Comparison of ENCODE assay signal across 17 mouse cellular contexts in the genomic region with DNA sequence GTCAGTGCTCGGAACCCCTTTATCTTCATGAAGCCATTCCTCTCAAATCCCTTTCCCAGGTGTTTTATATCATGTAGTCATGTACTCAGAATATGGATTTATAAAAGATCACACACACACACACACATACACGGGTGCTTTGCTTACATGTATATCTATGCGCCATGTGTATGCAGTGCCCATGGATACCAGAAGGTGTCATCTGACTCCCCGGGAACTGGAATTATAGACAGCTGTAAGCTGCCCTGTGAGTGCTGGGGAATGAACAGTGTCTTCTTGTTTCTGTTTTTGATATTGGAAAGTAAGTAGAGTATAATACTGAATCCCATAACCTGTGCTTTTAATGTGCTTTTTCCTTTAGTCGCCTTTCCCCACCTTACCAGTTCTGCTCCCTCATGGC. TPM values are rescaled to one million over a fixed set of nuclear protein-coding genes. Genes with fewer than 3 reads are reported as not detected.
A peak's percentile ranks its signal among the peaks of the same experiment; 100 is the strongest.
DNase-seq lines count a peak whose midpoint lies in the region; ATAC-seq and TF ChIP-seq lines count a peak whose summit lies in the region.
"Had no signal": no experiment of that assay in that cellular context is flagged by ENCODE, and none has a peak within 500 bp of the region (broad histone marks: within the 10 kb centered on the region; RNA-seq: fewer than 3 reads in every experiment).

No protein-coding gene starts in this region.

- no peak overlapping the region for H3K4me3 ChIP-seq in embryonic facial prominence, embryonic 11.5 days (ENCODE audit: low read depth, low read length)
- no peak overlapping the region for H3K4me3 ChIP-seq in embryonic facial prominence, embryonic 10.5 days
- H3K4me3 ChIP-seq in kidney, postnatal 0 days (replicated peaks; ENCODE audit: low read depth, low read length): no peak overlapping the region
- H3K4me3 ChIP-seq: embryonic facial prominence, embryonic 15.5 days; forebrain, embryonic 10.5 days; megakaryocyte, embryonic 14.5 days; neural tube, embryonic 12.5 days had no signal

- no peaks in the 10 kb centered on the region; the same call in none of the 2 replicates for H3K36me3 ChIP-seq in embryonic facial prominence, embryonic 11.5 days (replicated peaks; ENCODE audit: control insufficient read depth, insufficient read depth, low read depth, low read length)
- H3K36me3 ChIP-seq in embryonic facial prominence, embryonic 10.5 days (replicated peaks): peaks cover 99% of the 10 kb centered on the region
- peaks cover 34% of the 10 kb centered on the region; the same call in 1 of the 2 replicates for H3K36me3 ChIP-seq in kidney, postnatal 0 days (ENCODE audit: insufficient read depth, low read length)

- no peaks in the 10 kb centered on the region for H3K9me3 ChIP-seq in embryonic facial prominence, embryonic 11.5 days (replicated peaks; ENCODE audit: control insufficient read depth, low read length)
- no peaks in the 10 kb centered on the region for H3K9me3 ChIP-seq in embryonic facial prominence, embryonic 10.5 days
- no peaks in the 10 kb centered on the region for H3K9me3 ChIP-seq in kidney, postnatal 0 days (replicated peaks; ENCODE audit: low read length)
- H3K9me3 ChIP-seq: embryonic facial prominence, embryonic 15.5 days; forebrain, embryonic 10.5 days; megakaryocyte, embryonic 14.5 days; neural tube, embryonic 12.5 days had no signal

- DNase-seq in embryonic facial prominence, embryonic 11.5 days (ENCODE audit: low spot score): peak; percentile 45
- no peak for DNase-seq in embryonic facial prominence, embryonic 10.5 days (ENCODE audit: low spot score)
- peak; percentile 34 for DNase-seq in kidney, postnatal 0 days (ENCODE audit: low spot score)
- DNase-seq in kidney, adult 11 months: no peak
- peak; percentile 65 for DNase-seq in 3T3-L1 (ENCODE audit: low read depth, low spot score)
- peak; percentile 37 for DNase-seq in R1 (ENCODE audit: low read depth, low spot score)
- no peak for DNase-seq in adrenal gland, postnatal 10 days
- DNase-seq in cerebellum, postnatal 4 days (ENCODE audit: low spot score in 2 of 2): no peak
- DNase-seq: cerebellum, postnatal 14 days; kidney, adult 9 months; kidney, postnatal 4 days; thymus, postnatal 4 days had no signal

- no peaks in the 10 kb centered on the region for H3K27me3 ChIP-seq in embryonic facial prominence, embryonic 11.5 days (ENCODE audit: control insufficient read depth, insufficient read depth, low read length)
- no peaks in the 10 kb centered on the region for H3K27me3 ChIP-seq in embryonic facial prominence, embryonic 10.5 days (replicated peaks; ENCODE audit: low read depth, poor library complexity, severe bottlenecking)
- no peaks in the 10 kb centered on the region for H3K27me3 ChIP-seq in kidney, postnatal 0 days (ENCODE audit: insufficient read depth, low read length)
- H3K27me3 ChIP-seq: embryonic facial prominence, embryonic 15.5 days; megakaryocyte, embryonic 14.5 days; neural tube, embryonic 12.5 days had no signal

- peak; percentile 44; the same call in 1 of the 2 replicates for TF ChIP-seq CTCF in kidney, postnatal 0 days (IDR thresholded peaks at IDR 0.05; ENCODE audit: low read depth)

- 86% methylated on average over 5 of the region's 5 CpGs for WGBS in embryonic facial prominence, embryonic 11.5 days
- 91% methylated on average over 5 of the region's 5 CpGs for WGBS in embryonic facial prominence, embryonic 10.5 days
- 91% methylated on average over 5 of the region's 5 CpGs for WGBS in kidney, postnatal 0 days

- H3K4me2 ChIP-seq in embryonic facial prominence, embryonic 11.5 days (ENCODE audit: low read depth, low read length): no peak overlapping the region
- no peak overlapping the region for H3K4me2 ChIP-seq in kidney, postnatal 0 days (ENCODE audit: low read length)
- H3K4me2 ChIP-seq: embryonic facial prominence, embryonic 15.5 days; heart, embryonic 11.5 days; neural tube, embryonic 12.5 days had no signal

- no peak overlapping the region for H3K9ac ChIP-seq in embryonic facial prominence, embryonic 11.5 days (replicated peaks; ENCODE audit: low read length)
- H3K9ac ChIP-seq in kidney, postnatal 0 days (ENCODE audit: low read depth, low read length): no peak overlapping the region
- H3K9ac ChIP-seq: embryonic facial prominence, embryonic 15.5 days; neural tube, embryonic 12.5 days had no signal

- no peak overlapping the region for H3K27ac ChIP-seq in embryonic facial prominence, embryonic 11.5 days (replicated peaks; ENCODE audit: low read depth, low read length)
- H3K27ac ChIP-seq in embryonic facial prominence, embryonic 10.5 days (replicated peaks): no peak overlapping the region
- no peak overlapping the region for H3K27ac ChIP-seq in kidney, postnatal 0 days
- H3K27ac ChIP-seq: embryonic facial prominence, embryonic 15.5 days; forebrain, embryonic 10.5 days; neural tube, embryonic 12.5 days had no signal

- ATAC-seq in embryonic facial prominence, embryonic 11.5 days (replicated peaks; ENCODE audit: insufficient number of reproducible peaks, low FRiP score, low TSS enrichment, low read depth): no peak
- ATAC-seq in kidney, postnatal 0 days (replicated peaks; ENCODE audit: low FRiP score, low read depth): no peak

- H3K4me1 ChIP-seq in embryonic facial prominence, embryonic 11.5 days (ENCODE audit: control insufficient read depth, insufficient read depth, low read length): no peaks in the 10 kb centered on the region
- peaks cover 21% of the 10 kb centered on the region for H3K4me1 ChIP-seq in embryonic facial prominence, embryonic 10.5 days
- H3K4me1 ChIP-seq in kidney, postnatal 0 days (replicated peaks; ENCODE audit: insufficient read depth, low read length): no peaks in the 10 kb centered on the region
- H3K4me1 ChIP-seq: neural tube, embryonic 12.5 days had no signal

RNA-seq across cellular contexts. Expression of gene Fip1l1, which starts 56.2 kb away (rescaled TPM):
- 94.3 and 95.3 TPM in 2 replicates for polyA plus RNA-seq in embryonic facial prominence, embryonic 11.5 days (2014; fragmentation: Nextera tagmentation; extraction: Ambion mirVana)
- polyA plus RNA-seq in embryonic facial prominence, embryonic 10.5 days (2016; fragmentation: Nextera tagmentation; extraction: Ambion mirVana): 112 and 119 TPM in 2 replicates
- polyA plus RNA-seq in kidney, postnatal 0 days (2015; fragmentation: Nextera tagmentation; extraction: Ambion mirVana): 63.4 and 68.3 TPM in 2 replicates
- total RNA-seq in adrenal gland, postnatal 10 days (2021): 10 to 100 TPM; 51.4 to 56.7 TPM

RNA-seq across cellular contexts. Expression of gene Scfd2, which starts 59.9 kb away (rescaled TPM):
- 14.9 and 17.3 TPM in 2 replicates for polyA plus RNA-seq in embryonic facial prominence, embryonic 11.5 days (2014; fragmentation: Nextera tagmentation; extraction: Ambion mirVana)
- polyA plus RNA-seq in embryonic facial prominence, embryonic 10.5 days (2016; fragmentation: Nextera tagmentation; extraction: Ambion mirVana): 14.9 and 17.2 TPM in 2 replicates
- 15.4 and 16.8 TPM in 2 replicates for polyA plus RNA-seq in kidney, postnatal 0 days (2015; fragmentation: Nextera tagmentation; extraction: Ambion mirVana)
- total RNA-seq in adrenal gland, postnatal 10 days (2021): 10 to 100 TPM; 16.5 to 19.9 TPM

Comparison
In these comparisons a context has a peak if more than half of its experiments do, and no peak if none do; other contexts are left out.
1. DNase-seq: peak in embryonic facial prominence, embryonic 11.5 days (single experiment), kidney, postnatal 0 days (single experiment), 3T3-L1 (single experiment) and R1 (single experiment); none in embryonic facial prominence, embryonic 10.5 days (single experiment), kidney, adult 11 months (single experiment), adrenal gland, postnatal 10 days (single experiment) and cerebellum, postnatal 4 days (0 of 2).